Mouse (Mus musculus) mouse trophoblast stem cell (cell line): ENCODE results near the gene Wfdc9.
"Not testable (repeated sequence)": the region's sequence is repeated elsewhere in the genome, so short reads cannot be mapped to it uniquely, and the experiment has no call there.

ENCODE experiments used
- in situ Hi-C, 2 experiments: fragments of 300-500 bp; cut with MseI, MboI; formaldehyde crosslinking; loops; 2 replicates in 1 of 2; 3 replicates in 1 of 2; pipeline ENCODE4 v1.15.1; 2025

The Wfdc9 gene

GRCm38 (mm10) chr2:164621775-164622174, 34.6 kb downstream of the Wfdc9 start:
- in situ Hi-C loops, result no loop called here

- in situ Hi-C loops, result no loop called here
These were observed 37.3 kb downstream of the Wfdc9 start for GRCm38 (mm10) chr2:164619050-164619449.

- in situ Hi-C loops, result no loop called here
These were observed 41.0 kb downstream of the Wfdc9 start for GRCm38 (mm10) chr2:164615386-164615785.

- in situ Hi-C loops, result not testable (repeated sequence)
These were observed 42.9 kb downstream of the Wfdc9 start, which contains the start of the genes Wfdc6b and Wfdc8 for GRCm38 (mm10) chr2:164613471-164613870. Gene Wfdc6b, plus strand, starts transcription at chr2:164613522. Gene Wfdc8, minus strand, starts transcription at chr2:164613626.

- in situ Hi-C loops, result no loop called here
These were observed 47.6 kb downstream of the Wfdc9 start for GRCm38 (mm10) chr2:164608781-164609180.

GRCm38 (mm10) chr2:164604411-164604810, 52.0 kb downstream of the Wfdc9 start:
- in situ Hi-C loops, result no loop called here

GRCm38 (mm10) chr2:164603482-164603881, 52.9 kb downstream of the Wfdc9 start:
- in situ Hi-C loops, result no loop called here

- in situ Hi-C loops, result no loop called here
These were observed 56.2 kb downstream of the Wfdc9 start for GRCm38 (mm10) chr2:164600179-164600578.
